Mouse (Mus musculus): ENCODE data around the gene Sncb.
"Not testable (repeated sequence)": the region's sequence is repeated elsewhere in the genome, so short reads cannot be mapped to it uniquely, and the experiment has no call there.

The Sncb gene

GRCm38 (mm10) chr13:54766192-54766768 lies at the start of gene Sncb:
Gene Sncb (minus strand): TSS chr13:54766595.
- peak; percentile 21 for DNase-seq (ENCODE audit: low spot score)

DNA sequence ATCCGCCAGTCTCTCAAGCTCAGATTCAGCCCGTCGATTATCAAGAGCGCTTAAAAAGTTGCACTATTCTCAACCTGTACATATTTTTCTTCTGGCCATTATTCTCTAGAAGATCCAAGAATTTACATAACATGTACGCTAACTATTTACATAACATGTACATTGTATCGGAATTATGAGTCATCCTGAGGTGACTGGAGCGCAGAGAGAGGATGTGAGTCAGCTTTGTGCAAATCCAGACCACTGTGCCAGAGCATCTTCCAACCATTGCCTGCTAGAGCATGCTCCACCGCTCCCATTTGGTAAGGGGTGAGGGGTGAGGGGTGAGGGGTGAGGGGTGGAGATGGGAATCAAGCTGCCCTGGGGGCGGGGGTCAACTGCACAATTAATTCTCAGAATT lies 47.0 kb upstream of the Sncb start:
- no peak for DNase-seq (ENCODE audit: low spot score)

DNA sequence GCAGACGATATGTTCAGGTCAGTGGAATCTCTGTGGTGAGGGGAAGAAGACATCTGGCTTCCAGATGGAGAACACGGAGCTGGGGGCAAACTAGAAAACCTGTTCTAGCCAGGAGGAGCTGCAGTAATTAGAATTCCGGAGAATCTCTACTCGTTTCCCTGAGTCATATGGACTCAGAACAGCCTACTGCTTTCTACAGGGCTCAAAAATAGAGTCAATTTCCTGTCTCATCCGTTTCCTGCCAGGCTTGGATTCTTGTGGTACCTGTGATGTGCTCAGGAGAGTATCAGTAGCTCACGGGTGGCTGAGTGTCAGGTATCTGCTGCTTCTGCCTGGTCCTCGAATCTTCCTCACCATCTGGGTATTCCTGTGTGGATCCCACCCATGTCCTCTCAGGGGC lies 45.1 kb upstream of the Sncb start:
- no peak for DNase-seq (ENCODE audit: low spot score)

DNA sequence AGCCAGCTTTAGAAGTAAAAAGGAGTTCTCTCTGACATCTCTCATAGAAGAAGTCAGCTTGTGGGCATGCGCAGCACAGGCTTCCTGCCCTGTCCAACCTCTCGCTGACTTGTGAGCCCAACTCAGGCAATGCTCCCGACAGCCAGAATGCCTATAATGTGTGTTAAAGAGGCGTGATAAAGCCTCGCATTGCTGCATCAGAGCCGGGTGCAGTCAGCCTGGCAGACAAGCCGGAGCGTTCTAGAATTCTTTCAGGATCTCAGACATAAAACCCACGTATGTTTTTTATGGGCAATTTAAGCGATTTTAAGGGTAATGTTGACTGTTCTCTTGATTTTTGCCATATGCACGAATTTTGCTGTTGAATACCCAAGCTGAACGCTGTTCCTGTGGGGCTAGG lies 41.7 kb upstream of the Sncb start:
- DNase-seq (ENCODE audit: low spot score), result no peak

DNA sequence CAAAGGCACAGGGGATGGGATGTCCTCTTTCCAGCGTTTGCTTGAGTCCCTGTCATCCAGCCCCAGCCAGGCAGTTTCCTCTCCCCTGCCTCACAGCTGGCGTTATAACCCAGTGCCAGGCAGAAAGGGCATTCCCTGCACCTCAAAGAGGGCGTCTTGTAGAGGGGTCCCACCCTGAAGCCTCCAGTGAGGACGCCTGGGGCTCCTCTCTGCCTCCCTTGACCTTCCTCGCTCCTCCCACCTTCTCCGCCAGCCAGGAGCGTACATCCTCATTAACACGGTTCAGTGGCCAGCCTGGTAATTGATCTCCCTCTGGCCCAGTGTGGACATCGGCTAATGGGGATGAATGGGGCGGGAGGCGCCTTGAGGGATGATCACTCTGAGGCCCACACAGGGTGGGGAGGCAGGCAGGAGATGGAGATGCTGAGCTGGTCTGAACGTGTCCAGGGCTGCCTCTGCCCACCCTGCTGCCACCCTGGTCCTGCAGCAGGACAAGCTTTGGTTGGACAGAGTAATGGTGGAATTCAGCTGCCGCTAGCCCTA lies 40.1 kb upstream of the Sncb start:
- no peak for DNase-seq (ENCODE audit: low spot score)

DNA sequence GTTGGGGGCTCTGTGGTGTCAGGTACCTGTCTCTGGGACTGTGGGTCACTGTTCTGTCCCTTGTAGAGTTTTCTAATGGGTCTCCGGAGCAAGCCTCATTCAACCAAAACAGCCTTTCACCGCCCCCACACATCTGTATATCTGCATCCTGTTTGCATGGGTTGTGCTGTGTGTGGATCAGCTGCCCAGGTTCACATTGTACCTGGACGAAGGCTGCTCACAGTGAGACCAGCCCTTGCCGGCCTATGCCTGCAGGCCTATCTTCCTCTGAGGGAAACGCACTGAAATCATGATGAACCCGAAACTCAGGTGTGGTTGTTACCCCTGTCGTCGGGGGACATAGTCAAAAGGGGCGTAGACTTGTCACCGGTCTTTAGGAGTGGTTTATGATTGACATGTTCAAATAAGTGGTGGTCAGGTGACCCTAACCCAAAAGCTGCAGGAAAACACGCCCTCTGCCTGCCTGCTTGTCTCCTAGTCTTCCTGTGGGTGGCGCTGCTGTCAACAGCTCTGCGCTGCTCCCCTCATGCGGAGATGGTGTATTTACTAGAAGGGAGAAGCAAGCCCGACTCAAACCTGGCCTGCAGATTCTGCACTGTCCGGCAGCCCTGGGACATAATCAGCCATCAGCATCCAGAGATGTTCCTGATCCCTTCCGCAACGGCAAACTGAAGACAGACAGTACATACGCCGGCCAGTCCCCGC lies 38.9 kb upstream of the Sncb start:
- DNase-seq (ENCODE audit: low spot score), result no peak

- no peak for DNase-seq (ENCODE audit: low spot score)
These were observed 36.6 kb upstream of the Sncb start for GRCm38 (mm10) chr13:54803010-54803409.

DNA sequence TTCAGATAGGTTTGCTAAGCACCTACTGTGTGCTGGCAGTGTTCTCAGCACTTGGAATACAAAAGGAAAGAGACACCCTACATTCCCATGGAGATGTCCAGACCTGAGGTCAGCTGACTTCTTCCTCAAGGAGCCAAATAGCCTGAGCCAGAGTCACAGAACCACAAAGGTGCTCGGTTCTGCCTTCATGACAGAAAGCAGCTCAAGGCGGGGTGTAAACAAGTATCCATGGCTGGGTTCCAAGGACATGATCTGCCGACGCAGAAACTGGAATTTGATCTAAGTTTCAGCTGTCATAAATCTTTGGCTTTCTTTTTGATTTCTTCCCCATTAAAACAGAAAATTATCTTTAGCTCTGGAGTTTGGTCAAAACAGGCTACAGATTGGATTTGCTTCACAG lies 33.8 kb upstream of the Sncb start:
- DNase-seq (ENCODE audit: low spot score), result no peak

- DNase-seq (ENCODE audit: low spot score), result peak; percentile 66
These were observed 33.3 kb upstream of the Sncb start for GRCm38 (mm10) chr13:54799701-54800100.

DNA sequence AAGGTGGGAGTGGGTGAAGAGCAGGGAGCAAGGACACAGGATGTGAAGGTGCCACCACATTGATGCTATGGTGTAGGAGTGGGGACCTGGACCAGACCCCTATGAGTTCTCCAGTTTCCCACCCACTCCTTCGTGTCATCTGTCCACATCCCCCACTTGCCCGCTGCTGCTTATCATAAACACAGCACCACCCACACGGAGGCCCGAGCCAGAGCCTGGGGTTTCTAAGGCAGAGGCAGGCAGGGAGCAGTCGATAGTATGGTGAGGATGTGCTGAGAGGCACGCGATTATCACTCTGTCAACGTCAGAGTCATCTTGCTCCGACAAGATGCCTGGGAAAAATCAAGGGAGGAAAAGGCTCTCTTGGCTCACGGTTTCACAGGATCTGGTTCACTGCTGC lies 32.3 kb upstream of the Sncb start:
- no peak for DNase-seq (ENCODE audit: low spot score)

GRCm38 (mm10) chr13:54797861-54798643 lies 31.7 kb upstream of the Sncb start:
- no peak for DNase-seq (ENCODE audit: low spot score)

GRCm38 (mm10) chr13:54797356-54797755 lies 31.0 kb upstream of the Sncb start:
- no peak for DNase-seq (ENCODE audit: low spot score)

DNA sequence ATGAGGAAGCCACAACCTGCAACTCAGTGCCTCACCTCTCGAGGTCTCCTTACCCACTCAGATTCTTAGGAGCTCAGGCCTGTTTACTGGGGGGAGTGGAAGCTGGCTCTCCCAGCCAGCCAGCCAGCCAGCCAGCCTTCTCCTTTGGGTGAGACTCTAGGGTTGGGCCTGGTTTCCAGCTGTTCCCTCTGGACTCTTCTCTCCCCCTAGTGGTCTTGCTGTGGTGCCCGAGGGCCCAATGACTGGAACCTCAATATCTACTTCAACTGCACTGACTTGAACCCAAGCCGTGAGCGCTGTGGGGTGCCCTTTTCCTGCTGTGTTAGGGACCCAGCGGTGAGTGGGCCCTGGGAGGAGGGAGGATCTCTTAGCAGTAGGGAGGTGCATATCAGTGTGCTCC lies 28.4 kb upstream of the Sncb start:
- DNase-seq (ENCODE audit: low spot score), result no peak

DNA sequence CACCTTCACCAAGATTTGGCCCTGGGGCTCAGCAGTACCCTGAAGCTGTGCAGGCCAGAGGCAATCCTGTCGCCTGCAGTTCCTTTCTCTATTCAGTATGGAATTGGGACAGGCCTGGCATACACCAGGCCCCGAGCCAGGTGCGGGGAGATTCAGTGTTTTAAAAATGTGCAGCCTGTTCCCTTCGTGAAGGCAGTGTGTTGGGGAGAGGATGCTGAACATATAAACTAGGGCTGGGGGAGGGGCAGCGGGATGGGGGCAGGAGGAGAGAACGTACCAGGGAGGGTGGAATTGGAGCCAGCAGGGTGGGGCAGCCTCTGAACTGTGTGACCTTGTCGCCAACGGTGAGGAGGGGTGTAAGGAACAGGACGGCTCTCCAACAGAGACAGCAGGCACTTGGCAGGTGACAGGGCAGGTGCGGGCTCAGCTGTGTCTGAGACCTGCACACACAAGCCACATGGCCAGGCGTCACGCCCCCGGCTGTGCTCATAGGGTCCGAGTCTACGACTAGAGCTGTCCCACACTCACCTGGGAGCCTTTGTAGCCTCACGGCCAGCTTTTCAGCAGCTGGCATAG lies 27.7 kb upstream of the Sncb start:
- no peak for DNase-seq (ENCODE audit: low spot score)

GRCm38 (mm10) chr13:54792259-54793230 lies 26.1 kb upstream of the Sncb start:
- no peak for DNase-seq (ENCODE audit: low spot score)

DNA sequence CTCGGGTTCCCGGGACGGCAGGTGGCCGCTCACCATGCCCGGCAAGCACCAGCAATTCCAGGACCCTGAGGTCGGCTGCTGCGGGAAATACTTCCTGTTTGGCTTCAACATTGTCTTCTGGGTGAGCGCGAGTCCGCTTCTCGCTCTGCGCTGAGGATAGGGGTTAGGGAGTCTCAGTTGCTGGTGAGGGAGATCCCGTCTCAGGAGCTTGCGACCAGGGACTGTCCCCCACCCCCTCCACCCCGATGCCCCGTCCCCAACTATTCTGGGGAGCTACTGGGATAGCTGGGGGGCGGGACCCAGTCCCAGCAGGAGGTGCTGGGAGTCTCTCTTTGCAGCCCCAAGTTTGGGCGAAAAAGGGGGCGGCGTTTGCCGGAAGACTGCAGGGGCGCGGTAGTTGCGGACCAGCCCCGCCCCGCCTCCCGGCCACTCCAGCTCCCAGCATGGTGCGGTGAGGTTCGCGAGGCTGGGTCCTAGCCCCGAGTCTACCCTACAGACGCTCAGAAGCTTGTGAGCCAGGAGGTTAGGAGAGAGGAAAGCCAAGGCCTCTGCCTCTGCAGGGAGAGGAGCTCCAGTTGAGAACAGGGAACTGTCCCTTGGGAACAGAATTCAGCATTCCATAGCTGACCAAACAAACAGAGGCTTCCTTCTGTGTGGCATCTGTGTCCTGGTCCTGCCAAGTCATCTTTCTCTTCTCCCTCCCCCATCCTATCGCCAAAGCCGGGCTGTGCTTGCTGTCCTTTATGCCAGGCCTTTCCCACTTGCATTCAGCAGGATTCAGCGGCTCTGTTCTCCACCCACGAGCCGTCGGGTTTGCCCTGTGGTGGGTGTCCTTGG lies 23.4 kb upstream of the Sncb start:
- DNase-seq (ENCODE audit: low spot score), result no peak

- DNase-seq (ENCODE audit: low spot score), result peak; percentile 91
These were observed 22.6 kb upstream of the Sncb start, which contains the start of gene Tspan17 for GRCm38 (mm10) chr13:54788740-54789560. Gene Tspan17 (plus strand): TSS chr13:54789377.

DNA sequence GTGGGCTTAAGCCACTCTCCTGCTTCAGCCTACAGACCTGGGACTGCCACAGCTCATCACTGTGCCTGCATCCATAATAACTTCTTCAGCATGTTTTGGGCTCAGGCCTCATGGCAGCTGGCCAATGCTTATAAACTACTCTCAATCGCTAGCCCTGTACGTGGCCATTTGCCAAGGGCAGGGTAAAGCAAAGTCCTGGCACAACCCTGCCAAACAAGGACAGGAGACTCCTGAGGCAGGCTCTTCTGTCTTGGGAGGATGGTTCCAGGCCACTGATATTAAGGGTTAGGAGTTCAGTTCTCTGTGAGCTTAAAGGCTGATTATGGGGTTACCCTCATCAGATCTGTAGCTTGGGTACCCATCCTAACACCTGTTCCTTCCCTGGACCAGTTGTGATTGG lies 21.2 kb upstream of the Sncb start:
- not testable (repeated sequence) for DNase-seq (ENCODE audit: low spot score)

DNA sequence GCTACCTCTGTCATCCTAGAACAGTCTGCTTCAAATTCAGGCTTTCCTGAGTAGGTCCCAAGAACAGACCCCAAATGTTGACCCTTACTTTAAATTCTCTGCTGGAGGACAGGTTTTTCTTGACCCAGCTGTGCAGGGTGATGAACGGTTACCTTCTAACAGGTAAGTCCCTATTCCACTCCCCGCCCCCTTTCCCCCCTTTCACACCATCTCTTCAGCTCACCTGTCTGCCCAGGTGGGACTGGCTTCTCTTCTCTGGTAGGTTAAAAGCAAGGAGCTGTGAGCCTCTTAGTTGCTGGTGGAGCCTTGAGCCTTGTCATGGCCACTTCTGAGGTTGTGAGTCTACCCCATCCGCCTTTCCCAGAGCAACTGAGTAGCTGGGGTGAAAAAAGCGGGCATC lies 17.3 kb upstream of the Sncb start, which contains the start of gene Eif4e1b:
TSS of gene Eif4e1b (plus strand) at position 301 of the 400 bp plus-strand sequence.
- DNase-seq (ENCODE audit: low spot score), result no peak
